Mouse (Mus musculus) kidney, adult 2 months (tissue): ENCODE measurements around the gene Znrf3.

ENCODE experiments used
- CTCF ChIP-seq: fragments of 200-500 bp; conservative IDR thresholded peaks from 2 replicates; pipeline ENCODE4 v1.5.1; 2011; ENCODE audit warnings: low read depth, mild to moderate bottlenecking, control low read depth, low read length, moderate library complexity, mixed read lengths; ENCODE audit not compliant: insufficient read depth, insufficient read length
- POLR2A ChIP-seq: fragments of 200-500 bp; IDR thresholded peaks from one replicate; pipeline ENCODE4 v1.6.1; 2011; ENCODE audit warnings: low read depth, low read length, control low read depth

DNA sequence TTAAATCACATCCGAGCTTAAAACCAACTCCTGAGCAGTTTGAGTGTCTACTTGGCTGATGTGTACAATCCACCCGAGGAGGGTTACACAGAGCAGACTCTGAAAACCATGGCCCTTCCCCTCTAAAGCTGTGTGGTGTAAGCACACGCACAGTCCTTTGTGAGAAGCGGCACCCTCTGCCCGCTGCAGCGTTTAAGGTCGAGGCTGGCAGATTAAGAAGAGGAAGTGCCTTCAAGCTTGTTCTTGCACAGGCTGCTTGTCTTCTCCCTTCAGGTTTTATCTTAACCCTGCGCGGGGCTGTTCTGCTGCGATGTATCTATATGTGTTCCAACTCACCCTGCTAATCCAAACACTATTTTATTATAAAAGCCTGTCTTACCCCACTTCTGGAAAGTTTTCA, 75.5 kb downstream of the Znrf3 start:
- no peak for TF ChIP-seq CTCF
- TF ChIP-seq POLR2A, result no peak
